In the genomic region with DNA sequence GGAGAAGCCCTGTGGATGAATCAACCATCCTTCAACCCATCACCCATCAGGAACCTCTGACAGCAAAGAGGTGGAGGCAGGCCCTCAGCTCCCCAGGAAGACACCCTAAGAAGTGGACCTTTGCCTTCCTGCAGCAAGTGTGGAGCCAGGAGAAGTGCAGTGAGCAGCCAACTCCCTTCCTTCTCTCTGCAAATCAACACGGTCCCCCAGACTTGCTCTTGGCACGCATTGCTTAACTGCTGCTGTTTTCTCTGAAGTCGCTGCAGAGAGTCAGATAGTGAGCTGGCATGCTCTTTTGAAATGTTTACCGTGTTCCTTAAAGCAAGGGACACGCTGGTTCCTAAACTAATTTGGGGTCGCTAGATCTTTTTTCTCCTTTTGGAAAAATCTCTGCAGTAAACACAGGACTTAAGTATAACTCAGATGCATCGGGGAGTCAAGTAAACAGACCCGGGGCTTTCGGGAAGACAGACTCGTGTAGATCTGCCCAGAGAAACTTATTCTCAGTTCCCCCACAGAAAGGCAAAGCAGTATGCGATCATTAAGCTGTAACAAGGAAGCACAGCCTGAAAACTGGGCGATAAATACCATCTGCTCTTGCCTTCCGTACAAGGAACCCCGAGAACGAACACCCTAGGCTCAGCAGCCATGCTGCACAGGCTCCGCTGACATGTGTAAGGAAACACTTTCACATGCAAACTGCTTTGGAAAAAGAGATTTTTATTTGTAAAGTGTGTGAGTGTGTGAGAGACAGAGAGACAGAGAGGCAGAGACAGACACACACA, we compare ENCODE assay signal across 10 mouse cellular contexts.
DNase-seq lines count a peak whose midpoint lies in the region; ATAC-seq and TF ChIP-seq lines count a peak whose summit lies in the region.
"Had no signal": no experiment of that assay in that cellular context is flagged by ENCODE, and none has a peak within 500 bp of the region (broad histone marks: within the 10 kb centered on the region; RNA-seq: fewer than 3 reads in every experiment).

No protein-coding gene starts in this region.

- H3K27ac ChIP-seq in forebrain, embryonic 10.5 days, result 0 out of 2 replicates have a peak overlapping the region, but pooled peaks have one; percentile 21
- H3K27ac ChIP-seq in forebrain, embryonic 13.5 days, result no peak overlapping the region
- peak overlapping the region; percentile 34; the same call in 1 of the 2 replicates for H3K27ac ChIP-seq in lung, embryonic 14.5 days (ENCODE audit: low read depth)
- no peak overlapping the region for H3K27ac ChIP-seq in forebrain, embryonic 16.5 days (ENCODE audit: low read length)
- H3K27ac ChIP-seq: hindbrain, embryonic 13.5 days had no signal

- peaks cover 17% of the 10 kb centered on the region for H3K4me1 ChIP-seq in forebrain, embryonic 10.5 days
- H3K4me1 ChIP-seq in forebrain, embryonic 13.5 days, result no peaks in the 10 kb centered on the region
- no peaks in the 10 kb centered on the region for H3K4me1 ChIP-seq in lung, embryonic 14.5 days (ENCODE audit: insufficient read depth)
- H3K4me1 ChIP-seq in forebrain, embryonic 16.5 days (replicated peaks; ENCODE audit: control insufficient read depth, insufficient read depth, low read length), result peaks cover 13% of the 10 kb centered on the region; the same call in 1 of the 2 replicates
- H3K4me1 ChIP-seq: hindbrain, embryonic 13.5 days had no signal

- H3K9ac ChIP-seq in forebrain, embryonic 13.5 days, result no peak overlapping the region
- H3K9ac ChIP-seq in lung, embryonic 14.5 days, result no peak overlapping the region
- no peak overlapping the region for H3K9ac ChIP-seq in forebrain, embryonic 16.5 days (replicated peaks; ENCODE audit: low read depth, low read length)
- H3K9ac ChIP-seq: hindbrain, embryonic 13.5 days had no signal

- TF ChIP-seq CTCF in lung, embryonic 14.5 days (IDR thresholded peaks at IDR 0.05; ENCODE audit: low read depth), result no peak

- H3K4me2 ChIP-seq in forebrain, embryonic 13.5 days, result no peak overlapping the region
- H3K4me2 ChIP-seq in lung, embryonic 14.5 days, result peak overlapping the region; percentile 39
- no peak overlapping the region for H3K4me2 ChIP-seq in forebrain, embryonic 16.5 days (ENCODE audit: low read length)
- H3K4me2 ChIP-seq: hindbrain, embryonic 13.5 days had no signal

- no peaks in the 10 kb centered on the region for H3K9me3 ChIP-seq in forebrain, embryonic 10.5 days
- H3K9me3 ChIP-seq in forebrain, embryonic 13.5 days (replicated peaks), result no peaks in the 10 kb centered on the region
- no peaks in the 10 kb centered on the region for H3K9me3 ChIP-seq in lung, embryonic 14.5 days (ENCODE audit: low read depth, low read length)
- no peaks in the 10 kb centered on the region for H3K9me3 ChIP-seq in forebrain, embryonic 16.5 days (ENCODE audit: control insufficient read depth, low read length)
- H3K9me3 ChIP-seq: hindbrain, embryonic 13.5 days had no signal

- ATAC-seq in forebrain, embryonic 13.5 days, result no peak
- ATAC-seq in lung, embryonic 14.5 days (ENCODE audit: insufficient read depth), result no peak
- peak; percentile 57; the same call in 1 of the 2 replicates for ATAC-seq in forebrain, embryonic 16.5 days

- 86% methylated on average over 16 of the region's 16 CpGs for WGBS in forebrain, embryonic 10.5 days
- 76% methylated on average over 16 of the region's 16 CpGs for WGBS in forebrain, embryonic 13.5 days
- WGBS in lung, embryonic 14.5 days, result 37% methylated on average over 16 of the region's 16 CpGs
- WGBS in forebrain, embryonic 16.5 days, result 59% methylated on average over 16 of the region's 16 CpGs

- DNase-seq in forebrain, embryonic 10.5 days (ENCODE audit: extremely low spot score, low spot score), result no peak
- peak; percentile 69 for DNase-seq in lung, embryonic 14.5 days
- DNase-seq in lung, postnatal 36 days, result no peak
- DNase-seq in ovary, postnatal 36 days (ENCODE audit: low spot score), result peak; percentile 21
- no peak for DNase-seq in thymus, postnatal 10 days (ENCODE audit: low spot score in 2 of 2)
- no peak for DNase-seq in gastrocnemius, postnatal 25 days
- DNase-seq: gastrocnemius, postnatal 36 days had no signal

- no peak overlapping the region for H3K4me3 ChIP-seq in forebrain, embryonic 10.5 days
- H3K4me3 ChIP-seq in forebrain, embryonic 13.5 days, result no peak overlapping the region
- no peak overlapping the region for H3K4me3 ChIP-seq in lung, embryonic 14.5 days (ENCODE audit: low read depth, low read length)
- H3K4me3 ChIP-seq in forebrain, embryonic 16.5 days (replicated peaks; ENCODE audit: low read length), result no peak overlapping the region
- H3K4me3 ChIP-seq: hindbrain, embryonic 13.5 days had no signal

- H3K27me3 ChIP-seq in forebrain, embryonic 10.5 days (ENCODE audit: poor library complexity, severe bottlenecking), result peaks cover 6% of the 10 kb centered on the region; the same call in 1 of the 2 replicates
- no peaks in the 10 kb centered on the region for H3K27me3 ChIP-seq in forebrain, embryonic 13.5 days
- no peaks in the 10 kb centered on the region for H3K27me3 ChIP-seq in lung, embryonic 14.5 days (ENCODE audit: insufficient read depth, low read length)
- no peaks in the 10 kb centered on the region for H3K27me3 ChIP-seq in forebrain, embryonic 16.5 days (replicated peaks; ENCODE audit: control insufficient read depth, insufficient read depth, low read length)

- no peaks in the 10 kb centered on the region for H3K36me3 ChIP-seq in forebrain, embryonic 10.5 days (replicated peaks)
- H3K36me3 ChIP-seq in forebrain, embryonic 13.5 days (ENCODE audit: poor library complexity, severe bottlenecking), result no peaks in the 10 kb centered on the region
- H3K36me3 ChIP-seq in lung, embryonic 14.5 days (ENCODE audit: insufficient read depth), result no peaks in the 10 kb centered on the region
- no peaks in the 10 kb centered on the region for H3K36me3 ChIP-seq in forebrain, embryonic 16.5 days (ENCODE audit: control insufficient read depth, insufficient read depth)
- H3K36me3 ChIP-seq: hindbrain, embryonic 13.5 days had no signal

Comparison
In these comparisons a context has a peak if more than half of its experiments do, and no peak if none do; other contexts are left out.
1. DNase-seq: peak in lung, embryonic 14.5 days (single experiment) and ovary, postnatal 36 days (single experiment); none in forebrain, embryonic 10.5 days (single experiment), lung, postnatal 36 days (single experiment), thymus, postnatal 10 days (0 of 2) and gastrocnemius, postnatal 25 days (single experiment).
2. H3K27ac ChIP-seq: peak in forebrain, embryonic 10.5 days (single experiment) and lung, embryonic 14.5 days (single experiment); none in forebrain, embryonic 13.5 days (single experiment) and forebrain, embryonic 16.5 days (single experiment).